Mouse (Mus musculus) telencephalon, adult 2 months (tissue): ENCODE measurements around the gene Nicn1.

ENCODE experiments used
- DNase-seq: peaks from one replicate; pipeline ENCODE4 v3.0.0-alpha.2; 2011; ENCODE audit warnings: low read depth, low spot score

Nicn1 gene

GRCm38 (mm10) chr9:108337848-108338550, 47.8 kb downstream of the Nicn1 start:
- DNase-seq, result no peak

- no peak for DNase-seq
Measured at GRCm38 (mm10) chr9:108338551-108338885, 48.3 kb downstream of the Nicn1 start.

GRCm38 (mm10) chr9:108338886-108339781, 48.9 kb downstream of the Nicn1 start, which contains the start of gene Gpx1:
Gene Gpx1 (plus strand): TSS chr9:108338903.
- DNase-seq, result peak; percentile 86

- DNase-seq, result no peak
Measured at GRCm38 (mm10) chr9:108339886-108340257, 49.6 kb downstream of the Nicn1 start.

GRCm38 (mm10) chr9:108340258-108341138, 50.3 kb downstream of the Nicn1 start:
- DNase-seq, result peak; percentile 28

GRCm38 (mm10) chr9:108341139-108341475, 50.9 kb downstream of the Nicn1 start:
- DNase-seq, result no peak

GRCm38 (mm10) chr9:108341801-108342200, 51.6 kb downstream of the Nicn1 start:
- DNase-seq, result no peak

GRCm38 (mm10) chr9:108342301-108342831, 52.1 kb downstream of the Nicn1 start:
- peak; percentile 46 for DNase-seq

- DNase-seq, result no peak
Measured at GRCm38 (mm10) chr9:108343331-108343730, 53.1 kb downstream of the Nicn1 start.

GRCm38 (mm10) chr9:108343835-108344234, 53.6 kb downstream of the Nicn1 start:
- DNase-seq, result no peak

- no peak for DNase-seq
Measured at GRCm38 (mm10) chr9:108344471-108344870, 54.2 kb downstream of the Nicn1 start.
